Mouse (Mus musculus) duodenum, adult 2 months (tissue): ENCODE data around the gene Mdh2. TPM values are rescaled to one million over a fixed set of nuclear protein-coding genes. Genes with fewer than 3 reads are reported as not detected.

Experiments
- polyA plus RNA-seq: library from polyadenylated mRNA; depleted of rRNA; stranded (reverse); fragments of >200 nt; gene quantifications from 2 replicates; pipeline ENCODE4 v1.2.3, GENCODE M21; 2012; ENCODE audit warnings: low replicate concordance; rRNA removed

Gene Mdh2
- 3,690 and 6,443 TPM in 2 replicates for polyA plus RNA-seq

DNA sequence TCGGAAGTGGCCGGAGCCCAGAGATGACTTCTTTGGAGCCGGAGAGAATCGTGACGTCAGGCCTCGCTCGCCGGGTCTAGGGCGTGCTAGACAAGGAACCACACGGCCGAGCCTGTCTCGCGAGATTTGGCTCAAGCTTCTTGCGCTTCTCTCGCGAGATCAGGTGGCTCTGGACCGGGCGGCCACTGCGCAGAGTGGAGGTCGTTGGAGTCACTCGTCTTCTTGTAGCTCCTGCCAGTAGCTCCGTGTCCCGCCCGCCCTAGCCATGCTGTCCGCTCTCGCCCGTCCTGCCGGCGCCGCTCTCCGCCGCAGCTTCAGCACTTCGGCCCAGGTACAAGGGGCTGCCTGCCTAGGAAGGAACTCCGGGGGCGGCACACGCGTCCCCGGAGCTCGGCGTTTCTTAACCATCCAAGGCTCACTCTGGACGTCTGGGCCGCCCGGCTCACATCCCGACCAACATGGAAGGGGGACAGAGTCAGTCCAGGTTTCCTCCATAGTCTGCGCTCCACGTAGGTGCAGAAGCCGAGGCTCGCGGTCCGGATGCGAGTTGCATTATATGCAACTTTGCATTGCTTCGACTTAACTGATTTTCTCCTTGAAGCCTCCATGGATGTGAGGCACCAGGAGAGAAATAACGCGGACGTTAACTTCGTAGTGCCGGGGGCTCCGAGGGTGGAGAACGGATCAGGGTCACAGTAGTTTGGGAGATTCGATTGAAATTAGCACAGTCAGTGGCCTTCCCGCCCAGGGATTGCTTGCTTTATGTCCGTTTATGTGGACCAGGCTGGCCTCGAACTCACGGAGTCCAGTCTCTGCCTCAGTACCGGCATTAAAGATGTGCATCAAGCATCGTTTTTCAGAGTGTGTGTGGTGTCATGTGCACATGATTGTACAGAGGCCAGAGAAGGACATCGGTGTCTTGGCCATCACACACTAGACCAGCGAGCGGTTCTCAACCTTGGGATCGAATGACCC, at the start of gene Mdh2:
Gene Mdh2, plus strand, starts transcription at position 10 of the 975 bp plus-strand sequence.

DNA sequence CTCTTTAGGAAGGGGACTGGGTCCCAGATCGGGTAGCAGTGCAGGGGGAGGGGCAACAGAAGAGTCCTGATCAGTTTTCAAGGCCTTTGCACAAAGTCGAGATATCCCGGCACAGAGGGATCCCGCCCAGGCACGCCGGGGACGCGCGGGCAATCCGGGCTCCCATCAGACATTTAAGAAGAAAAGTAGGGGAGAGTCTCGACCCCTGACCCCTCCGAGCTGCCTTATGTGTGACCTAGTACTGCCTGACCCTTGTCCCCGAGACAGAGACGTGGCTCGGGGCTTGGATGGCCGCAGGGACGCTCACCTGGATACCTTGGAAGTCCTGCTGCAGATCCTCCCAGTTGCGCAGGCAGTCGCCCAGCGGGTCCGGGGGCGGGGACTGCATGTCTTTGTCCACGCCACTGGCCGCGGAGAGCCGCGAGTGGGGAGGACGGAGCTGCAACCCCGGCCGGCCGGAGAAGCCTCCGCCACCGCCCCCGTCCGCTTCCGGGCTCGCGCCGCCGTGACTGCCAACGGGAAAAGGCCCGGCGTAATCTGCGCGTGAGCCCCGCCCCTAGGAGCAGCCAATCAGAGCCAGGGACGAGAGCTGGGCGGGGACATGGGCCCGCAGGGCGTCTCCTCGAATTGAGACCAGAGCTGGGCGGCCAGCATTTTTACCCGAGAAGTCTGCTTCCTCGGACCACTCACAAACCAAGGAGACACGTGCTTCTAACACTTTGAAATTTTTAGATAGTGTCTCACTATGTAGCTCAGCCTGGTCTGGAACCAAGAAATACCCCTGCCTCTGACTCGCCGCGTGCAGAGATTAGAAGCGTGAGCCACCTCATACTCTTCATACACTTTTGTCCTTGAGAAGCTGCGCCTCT, 34.3 kb upstream of the Mdh2 start, which contains the start of gene Tmem120a:
Gene Tmem120a, minus strand, starts transcription at position 708 of the 869 bp plus-strand sequence.

DNA sequence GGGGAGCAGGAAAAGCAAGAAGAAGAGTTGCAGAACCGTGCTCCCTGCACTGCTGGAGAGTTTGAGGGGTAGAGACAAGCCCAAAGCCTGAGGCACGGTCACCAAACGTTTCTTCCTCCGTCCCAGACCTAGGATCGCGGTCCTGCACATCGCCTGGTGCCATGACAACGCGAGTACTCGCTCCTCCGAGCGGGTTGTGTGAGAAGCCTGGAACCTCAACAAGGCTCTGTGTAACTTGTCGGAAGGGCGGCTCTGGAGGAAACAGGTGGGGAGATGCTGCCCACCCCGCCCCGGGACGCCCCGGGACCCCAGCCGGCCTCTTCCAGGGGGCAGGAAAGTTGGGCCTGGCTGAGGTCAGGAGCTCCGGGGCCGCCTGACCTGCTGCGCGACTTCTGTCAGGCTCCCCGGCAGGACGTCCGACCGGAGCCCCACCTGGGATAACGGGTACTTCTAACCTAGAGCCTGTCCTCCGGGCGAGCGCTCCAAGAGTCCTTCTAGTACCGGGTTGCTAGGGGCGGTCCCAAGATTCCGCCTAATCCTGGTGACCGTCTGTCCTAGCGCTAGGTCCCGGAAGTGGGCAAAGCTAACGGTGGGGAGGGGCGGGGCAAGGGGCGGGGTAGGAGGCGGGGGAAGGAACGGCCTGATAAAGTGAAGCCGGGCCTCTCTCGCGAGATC, 347 bp upstream of the Mdh2 start, which contains the start of gene Styxl1:
Gene Styxl1, minus strand, starts transcription at position 590 of the 675 bp plus-strand sequence.

DNA sequence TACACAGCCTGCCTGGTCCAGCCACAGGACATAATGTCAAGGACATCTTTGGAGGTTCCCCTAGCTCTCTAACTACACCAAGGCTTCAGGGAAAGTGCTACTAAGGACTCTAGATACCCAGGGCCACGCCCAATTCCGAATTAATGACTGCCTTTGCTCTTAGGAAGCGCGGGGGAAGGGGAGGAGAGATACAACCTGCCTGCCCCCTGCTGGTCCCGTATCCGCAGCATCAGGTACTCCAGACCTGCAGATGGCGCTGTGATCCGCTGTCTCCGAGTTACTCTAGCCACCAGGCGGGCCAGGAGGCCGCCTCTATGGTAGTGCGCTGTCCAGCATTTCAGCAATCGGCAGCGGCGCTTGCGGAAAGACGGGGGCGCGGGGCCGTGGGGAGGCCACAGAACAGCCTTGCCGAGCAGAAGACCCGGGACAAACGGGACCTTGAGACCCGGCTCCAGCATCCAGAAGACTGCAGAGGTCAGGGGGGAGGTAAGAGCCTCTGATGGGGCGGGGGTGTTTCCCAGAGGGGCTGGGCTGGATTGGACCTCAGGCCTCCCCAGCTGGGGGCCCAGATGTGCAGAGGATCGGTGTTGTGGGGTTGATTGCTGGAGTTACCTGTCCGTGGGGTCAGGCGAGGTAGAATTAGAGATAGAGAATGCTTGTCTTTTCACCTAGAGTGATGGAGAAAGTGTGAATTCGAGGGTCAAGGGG, 28.4 kb downstream of the Mdh2 start, which contains the start of gene Srrm3:
Gene Srrm3, plus strand, starts transcription at position 336 of the 708 bp plus-strand sequence.

Other genes starting within 250 kb of the Mdh2 start
- 2.6 and 5.7 TPM in 2 replicates for gene Hip1, start 233.4 kb upstream of the Mdh2 start, polyA plus RNA-seq
- gene Ccl26, start 214.9 kb upstream of the Mdh2 start, polyA plus RNA-seq = not detected in 2 replicates
- gene Ccl24, start 205.4 kb upstream of the Mdh2 start, polyA plus RNA-seq = 4.2 TPM in 1 of 2 replicates, not detected in the other
- 15.8 and 18.3 TPM in 2 replicates for gene Rhbdd2, start 145.9 kb upstream of the Mdh2 start, polyA plus RNA-seq
- gene Por, start 108.4 kb upstream of the Mdh2 start, polyA plus RNA-seq = 171 and 307 TPM in 2 replicates
- gene Tmem120a, start 34.0 kb upstream of the Mdh2 start, polyA plus RNA-seq = 127 and 351 TPM in 2 replicates
- gene Styxl1, start 95 bp upstream of the Mdh2 start, polyA plus RNA-seq = 0.13 and 0.38 TPM in 2 replicates
- gene Srrm3, start 28.4 kb downstream of the Mdh2 start, polyA plus RNA-seq = 0.50 and 0.92 TPM in 2 replicates
- gene Hspb1, start 109.4 kb downstream of the Mdh2 start, polyA plus RNA-seq = 120 and 146 TPM in 2 replicates
- gene Ywhag, start 156.1 kb downstream of the Mdh2 start, polyA plus RNA-seq = 26.7 and 34.1 TPM in 2 replicates
- 3.5 and 6.9 TPM in 2 replicates for gene Ssc4d, start 196.1 kb downstream of the Mdh2 start, polyA plus RNA-seq
- gene Zp3, start 201.6 kb downstream of the Mdh2 start, polyA plus RNA-seq = not detected in 2 replicates
- 11.6 and 17.4 TPM in 2 replicates for gene Dtx2, start 216.3 kb downstream of the Mdh2 start, polyA plus RNA-seq